ENCODE assay signal across 9 mouse cellular contexts in genomic region chr17:33952879-33953278, GRCm38 (mm10). TPM values are rescaled to one million over a fixed set of nuclear protein-coding genes. Genes with fewer than 3 reads are reported as not detected.
A peak's percentile ranks its signal among the peaks of the same experiment; 100 is the strongest.
DNase-seq lines count a peak whose midpoint lies in the region; ATAC-seq and TF ChIP-seq lines count a peak whose summit lies in the region.
"Had no signal": no experiment of that assay in that cellular context is flagged by ENCODE, and none has a peak within 500 bp of the region (broad histone marks: within the 10 kb centered on the region; RNA-seq: fewer than 3 reads in every experiment).

No protein-coding gene starts in this region.

- no peaks in the 10 kb centered on the region for H3K9me3 ChIP-seq in hindbrain, embryonic 10.5 days
- H3K9me3 ChIP-seq in hindbrain, postnatal 0 days (ENCODE audit: low read length) = no peaks in the 10 kb centered on the region
- H3K9me3 ChIP-seq in ES-E14 (ENCODE audit: control insufficient read depth, insufficient read depth, low read depth, low read length) = no peaks in the 10 kb centered on the region
- H3K9me3 ChIP-seq in liver, embryonic 13.5 days (replicated peaks) = no peaks in the 10 kb centered on the region

- no peak overlapping the region for H3K27ac ChIP-seq in hindbrain, embryonic 10.5 days
- no peak overlapping the region for H3K27ac ChIP-seq in hindbrain, postnatal 0 days
- peak overlapping the region; percentile 25; the same call in 1 of the 2 replicates for H3K27ac ChIP-seq in ES-E14 (ENCODE audit: insufficient read depth, low read depth, low read length, poor library complexity, severe bottlenecking)
- H3K27ac ChIP-seq in embryonic fibroblast, embryonic 13.5 days (ENCODE audit: insufficient read depth, low read length) = peak overlapping the region; percentile 8; the same call in 1 of the 2 replicates
- peak overlapping the region; percentile 92 for H3K27ac ChIP-seq in liver, embryonic 13.5 days

- no peak for ATAC-seq in hindbrain, postnatal 0 days
- no peak for ATAC-seq in liver, embryonic 13.5 days (ENCODE audit: low read depth)

- TF ChIP-seq POLR2A in embryonic fibroblast, embryonic 13.5 days (IDR thresholded peaks at IDR 0.05; ENCODE audit: low read depth, low read length) = no peak

- no peak for TF ChIP-seq CTCF in hindbrain, postnatal 0 days (IDR thresholded peaks at IDR 0.05; ENCODE audit: low read depth)
- TF ChIP-seq CTCF in embryonic fibroblast, embryonic 13.5 days (IDR thresholded peaks at IDR 0.05; ENCODE audit: borderline replicate concordance, insufficient read depth, low read length) = no peak

- peak overlapping the region; percentile 96 for H3K4me3 ChIP-seq in hindbrain, embryonic 10.5 days
- no peak overlapping the region for H3K4me3 ChIP-seq in hindbrain, postnatal 0 days (ENCODE audit: low read length)
- H3K4me3 ChIP-seq in ES-E14 (ENCODE audit: insufficient read depth in 1 of 2, low read depth in 1 of 2, low read length in 2 of 2, poor library complexity in 1 of 2, severe bottlenecking in 1 of 2) = peak overlapping the region; percentile 90 to 96; a peak in 3 of 4 replicates
- H3K4me3 ChIP-seq in embryonic fibroblast, embryonic 13.5 days (ENCODE audit: insufficient read depth, low read length) = peak overlapping the region; percentile 91
- H3K4me3 ChIP-seq in liver, embryonic 13.5 days (replicated peaks) = peak overlapping the region; percentile 97

- peaks cover 69% of the 10 kb centered on the region for H3K36me3 ChIP-seq in hindbrain, embryonic 10.5 days
- peaks cover 11% of the 10 kb centered on the region for H3K36me3 ChIP-seq in hindbrain, postnatal 0 days (ENCODE audit: insufficient read depth, low read length)
- H3K36me3 ChIP-seq in ES-E14 (ENCODE audit: control insufficient read depth, insufficient read depth, low read length, poor library complexity, severe bottlenecking) = peaks cover 44% of the 10 kb centered on the region
- peaks cover 63% of the 10 kb centered on the region for H3K36me3 ChIP-seq in liver, embryonic 13.5 days

- DNase-seq in hindbrain, embryonic 10.5 days (ENCODE audit: low spot score) = no peak
- no peak for DNase-seq in hindbrain, postnatal 0 days (ENCODE audit: low spot score)
- no peak for DNase-seq in ES-E14 (ENCODE audit: low read depth, low spot score)
- no peak for DNase-seq in liver, embryonic 13.5 days
- DNase-seq in T-cell, adult 2 months (ENCODE audit: low spot score) = no peak
- DNase-seq in gastrocnemius, adult 18-20 months (ENCODE audit: low spot score) = no peak
- no peak for DNase-seq in thymus, postnatal 14 days
- DNase-seq: retina, postnatal 1 day had no signal

- in situ Hi-C loops in ES-E14 (cut with MboI; ENCODE audit: low sequenced_read_pairs in 2 of 2, unreplicated experiment in 2 of 2) = no loop called here

- WGBS in hindbrain, embryonic 10.5 days = 85% methylated on average over 4 of the region's 4 CpGs
- 84% methylated on average over 4 of the region's 4 CpGs for WGBS in hindbrain, postnatal 0 days
- WGBS in liver, embryonic 13.5 days (ENCODE audit: insufficient replicate concordance) = 60% methylated on average over 4 of the region's 4 CpGs

- H3K9ac ChIP-seq in hindbrain, postnatal 0 days (replicated peaks; ENCODE audit: low read length) = no peak overlapping the region
- peak overlapping the region; percentile 98; the same call in 1 of the 2 replicates for H3K9ac ChIP-seq in ES-E14 (ENCODE audit: insufficient read depth, low read depth, low read length, poor library complexity, severe bottlenecking)
- H3K9ac ChIP-seq in liver, embryonic 13.5 days = peak overlapping the region; percentile 97

- H3K27me3 ChIP-seq in hindbrain, embryonic 10.5 days (ENCODE audit: insufficient read depth, poor library complexity, severe bottlenecking) = no peaks in the 10 kb centered on the region
- no peaks in the 10 kb centered on the region for H3K27me3 ChIP-seq in hindbrain, postnatal 0 days (ENCODE audit: insufficient read depth, low read length)
- no peaks in the 10 kb centered on the region for H3K27me3 ChIP-seq in liver, embryonic 13.5 days

- peaks cover 61% of the 10 kb centered on the region for H3K4me1 ChIP-seq in hindbrain, embryonic 10.5 days (replicated peaks)
- peaks cover 20% of the 10 kb centered on the region for H3K4me1 ChIP-seq in hindbrain, postnatal 0 days (ENCODE audit: insufficient read depth, low read length)
- H3K4me1 ChIP-seq in ES-E14 (ENCODE audit: control insufficient read depth in 2 of 2, insufficient read depth in 2 of 2, low read length in 2 of 2, poor library complexity in 1 of 2) = peaks cover 0 to 10% of the 10 kb centered on the region in 2 experiments; a peak in 1 of 4 replicates
- H3K4me1 ChIP-seq in embryonic fibroblast, embryonic 13.5 days (ENCODE audit: control insufficient read depth, insufficient read depth, low read length) = peaks cover 8% of the 10 kb centered on the region
- H3K4me1 ChIP-seq in liver, embryonic 13.5 days (replicated peaks) = peaks cover 85% of the 10 kb centered on the region

- H3K4me2 ChIP-seq in hindbrain, postnatal 0 days (ENCODE audit: low read depth, low read length) = no peak overlapping the region
- H3K4me2 ChIP-seq in liver, embryonic 13.5 days = peak overlapping the region; percentile 96

TF ChIP-seq in ES-E14, 5 proteins besides CTCF, POLR2A, EP300 and RAD21:
- TF ChIP-seq MAFK (IDR thresholded peaks at IDR 0.05; ENCODE audit: insufficient read depth, low read depth, low read length) (no peak), ZC3H11A (IDR thresholded peaks at IDR 0.05; ENCODE audit: borderline replicate concordance, low read depth, low read length) (no peak), ZNF384 (IDR thresholded peaks at IDR 0.05; ENCODE audit: low read depth, low read length) (no peak), CHD2 (IDR thresholded peaks at IDR 0.05; ENCODE audit: low read depth, low read length) (no peak), HCFC1 (IDR thresholded peaks at IDR 0.05; ENCODE audit: borderline replicate concordance, insufficient read depth, low read length) (no peak)

RNA-seq across cellular contexts. Expression of gene B3galt4, which starts 1.6 kb away (rescaled TPM):
- 4.3 and 6.5 TPM in 2 replicates for polyA plus RNA-seq in hindbrain, embryonic 10.5 days (2016; fragmentation: Nextera tagmentation; extraction: Ambion mirVana)
- total RNA-seq in hindbrain, postnatal 0 days (2014; rRNA removed) = 8.9 and 12.3 TPM in 2 replicates
- 10.7 and 11.6 TPM in 2 replicates for polyA plus RNA-seq in hindbrain, postnatal 0 days (2015; fragmentation: Nextera tagmentation; extraction: Ambion mirVana)
- 10.3 and 15.3 TPM in 2 replicates for total RNA-seq in ES-E14 (2012; rRNA removed)
- 2.3 and 3.6 TPM in 2 replicates for polyA plus RNA-seq in embryonic fibroblast, embryonic 13.5 days (2011; ENCODE audit: insufficient read length, low read depth, missing spikeins)
- 2.3 and 2.5 TPM in 2 replicates for polyA plus RNA-seq in liver, embryonic 13.5 days (2015; fragmentation: Nextera tagmentation; extraction: Ambion mirVana)
- total RNA-seq in gastrocnemius, adult 18-20 months (2021) = 1 to 10 TPM; 1.5 to 1.7 TPM

RNA-seq across cellular contexts. Expression of gene Vps52, which starts 2.7 kb away (rescaled TPM):
- polyA plus RNA-seq in hindbrain, embryonic 10.5 days (2016; fragmentation: Nextera tagmentation; extraction: Ambion mirVana) = 55.0 and 63.9 TPM in 2 replicates
- 55.6 and 57.4 TPM in 2 replicates for total RNA-seq in hindbrain, postnatal 0 days (2014; rRNA removed)
- 62.1 and 63.2 TPM in 2 replicates for polyA plus RNA-seq in hindbrain, postnatal 0 days (2015; fragmentation: Nextera tagmentation; extraction: Ambion mirVana)
- total RNA-seq in ES-E14 (2012; rRNA removed) = 23.2 and 24.8 TPM in 2 replicates
- polyA plus RNA-seq in embryonic fibroblast, embryonic 13.5 days (2011; ENCODE audit: insufficient read length, low read depth, missing spikeins) = 34.0 and 35.7 TPM in 2 replicates
- 27.7 and 30.1 TPM in 2 replicates for polyA plus RNA-seq in liver, embryonic 13.5 days (2015; fragmentation: Nextera tagmentation; extraction: Ambion mirVana)
- total RNA-seq in gastrocnemius, adult 18-20 months (2021) = 10 to 100 TPM; 29.6 to 33.5 TPM

RNA-seq across cellular contexts. Expression of gene Rps18, which starts 2.9 kb away (rescaled TPM):
- polyA plus RNA-seq in hindbrain, embryonic 10.5 days (2016; fragmentation: Nextera tagmentation; extraction: Ambion mirVana) = 1,286 and 1,579 TPM in 2 replicates
- 1,180 and 1,309 TPM in 2 replicates for total RNA-seq in hindbrain, postnatal 0 days (2014; rRNA removed)
- polyA plus RNA-seq in hindbrain, postnatal 0 days (2015; fragmentation: Nextera tagmentation; extraction: Ambion mirVana) = 904 and 918 TPM in 2 replicates
- total RNA-seq in ES-E14 (2012; rRNA removed) = 4,706 and 5,724 TPM in 2 replicates
- polyA plus RNA-seq in embryonic fibroblast, embryonic 13.5 days (2011; ENCODE audit: insufficient read length, low read depth, missing spikeins) = 1,572 and 1,668 TPM in 2 replicates
- polyA plus RNA-seq in liver, embryonic 13.5 days (2015; fragmentation: Nextera tagmentation; extraction: Ambion mirVana) = 1,343 and 1,499 TPM in 2 replicates
- total RNA-seq in gastrocnemius, adult 18-20 months (2021) = 100 to 1,000 TPM; 367 to 381 TPM

RNA-seq across cellular contexts. Expression of gene Wdr46, which starts 12.4 kb away (rescaled TPM):
- 47.0 and 51.8 TPM in 2 replicates for polyA plus RNA-seq in hindbrain, embryonic 10.5 days (2016; fragmentation: Nextera tagmentation; extraction: Ambion mirVana)
- total RNA-seq in hindbrain, postnatal 0 days (2014; rRNA removed) = 16.6 and 16.8 TPM in 2 replicates
- 16.7 and 17.9 TPM in 2 replicates for polyA plus RNA-seq in hindbrain, postnatal 0 days (2015; fragmentation: Nextera tagmentation; extraction: Ambion mirVana)
- 65.6 and 78.2 TPM in 2 replicates for total RNA-seq in ES-E14 (2012; rRNA removed)
- 20.3 and 20.5 TPM in 2 replicates for polyA plus RNA-seq in embryonic fibroblast, embryonic 13.5 days (2011; ENCODE audit: insufficient read length, low read depth, missing spikeins)
- 30.1 and 34.9 TPM in 2 replicates for polyA plus RNA-seq in liver, embryonic 13.5 days (2015; fragmentation: Nextera tagmentation; extraction: Ambion mirVana)
- total RNA-seq in gastrocnemius, adult 18-20 months (2021) = 1 to 10 TPM; 8.7 to 8.8 TPM

RNA-seq across cellular contexts. Expression of gene Pfdn6, which starts 12.7 kb away (rescaled TPM):
- 228 TPM in 2 replicates for polyA plus RNA-seq in hindbrain, embryonic 10.5 days (2016; fragmentation: Nextera tagmentation; extraction: Ambion mirVana)
- 25.2 and 43.1 TPM in 2 replicates for total RNA-seq in hindbrain, postnatal 0 days (2014; rRNA removed)
- polyA plus RNA-seq in hindbrain, postnatal 0 days (2015; fragmentation: Nextera tagmentation; extraction: Ambion mirVana) = 168 and 195 TPM in 2 replicates
- total RNA-seq in ES-E14 (2012; rRNA removed) = 175 and 201 TPM in 2 replicates
- 80.7 and 87.8 TPM in 2 replicates for polyA plus RNA-seq in embryonic fibroblast, embryonic 13.5 days (2011; ENCODE audit: insufficient read length, low read depth, missing spikeins)
- 153 and 157 TPM in 2 replicates for polyA plus RNA-seq in liver, embryonic 13.5 days (2015; fragmentation: Nextera tagmentation; extraction: Ambion mirVana)
- total RNA-seq in gastrocnemius, adult 18-20 months (2021) = 10 to 100 TPM; 64.8 to 68.8 TPM

Comparison
In these comparisons a context has a peak if more than half of its experiments do, and no peak if none do; other contexts are left out.
1. H3K27ac ChIP-seq: peak in ES-E14 (single experiment), embryonic fibroblast, embryonic 13.5 days (single experiment) and liver, embryonic 13.5 days (single experiment); none in hindbrain, embryonic 10.5 days (single experiment) and hindbrain, postnatal 0 days (single experiment).